Mouse (Mus musculus): ENCODE results near the gene Dnajc17.
A peak's percentile ranks its signal among the peaks of the same experiment; 100 is the strongest.

Gene Dnajc17

DNA sequence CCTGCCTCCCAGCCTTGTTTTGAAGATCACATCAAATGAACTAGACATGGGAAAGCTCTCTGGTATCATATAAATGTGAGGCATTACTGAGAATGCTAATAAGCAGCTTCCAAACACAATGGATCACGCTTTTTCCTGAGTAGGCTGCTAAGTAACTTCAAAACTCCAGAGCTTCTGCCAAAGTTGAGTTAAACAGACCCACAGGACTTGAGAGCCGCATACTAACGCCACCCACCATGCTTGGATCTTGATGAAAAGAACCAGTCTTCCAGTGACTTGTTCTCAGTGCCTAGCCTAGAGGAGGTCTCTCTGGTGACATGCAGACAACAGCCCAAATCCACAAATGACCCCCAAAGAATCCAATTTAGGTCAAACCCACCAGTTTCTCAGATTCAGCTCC lies 9.7 kb downstream of the Dnajc17 start:
- DNase-seq (ENCODE audit: inconsistent age in 2 of 2, low spot score in 1 of 2): no peak

DNA sequence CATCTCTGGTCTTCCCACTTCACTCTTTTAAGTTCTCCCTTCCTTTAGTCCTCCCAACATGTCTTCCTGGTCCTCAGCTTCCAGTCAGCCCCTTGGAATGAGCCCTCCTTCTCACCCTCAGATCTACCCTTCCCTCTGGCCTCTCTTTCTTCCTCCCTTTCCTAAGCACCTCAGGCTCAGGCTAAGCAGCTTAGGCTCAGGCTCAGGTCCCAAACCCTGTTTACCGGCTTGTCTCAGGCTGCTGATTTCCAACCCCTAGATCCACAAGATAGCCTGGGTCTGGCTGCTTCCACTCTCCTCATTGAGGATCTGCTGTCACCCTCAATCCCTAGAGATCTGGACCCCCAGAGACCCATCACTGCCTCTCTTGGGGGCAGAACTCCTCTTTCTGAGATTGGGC lies 10.5 kb downstream of the Dnajc17 start:
- no peak for DNase-seq (ENCODE audit: inconsistent age in 2 of 2, low spot score in 1 of 2)

DNA sequence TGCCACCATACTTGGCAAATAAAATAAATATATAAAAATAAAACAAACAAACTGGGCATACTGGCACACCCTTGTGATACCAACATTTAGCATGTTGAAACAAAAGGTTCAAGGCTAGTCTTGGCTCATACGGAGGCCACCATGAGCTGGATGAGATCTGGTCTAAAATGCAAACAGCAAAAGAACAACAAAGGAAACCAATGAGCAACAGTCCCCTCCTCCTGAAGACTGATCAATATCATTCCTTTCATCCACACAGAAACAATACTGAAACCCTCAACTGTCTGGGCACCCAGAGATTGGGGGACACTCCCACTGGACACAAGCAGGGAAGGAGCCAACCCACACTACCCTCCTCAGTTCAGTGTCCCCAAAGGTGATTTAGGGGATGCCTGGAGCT lies 11.1 kb downstream of the Dnajc17 start:
- peak in 1 of 2 experiments; percentile 60 for DNase-seq (ENCODE audit: inconsistent age in 2 of 2, low spot score in 1 of 2)

DNA sequence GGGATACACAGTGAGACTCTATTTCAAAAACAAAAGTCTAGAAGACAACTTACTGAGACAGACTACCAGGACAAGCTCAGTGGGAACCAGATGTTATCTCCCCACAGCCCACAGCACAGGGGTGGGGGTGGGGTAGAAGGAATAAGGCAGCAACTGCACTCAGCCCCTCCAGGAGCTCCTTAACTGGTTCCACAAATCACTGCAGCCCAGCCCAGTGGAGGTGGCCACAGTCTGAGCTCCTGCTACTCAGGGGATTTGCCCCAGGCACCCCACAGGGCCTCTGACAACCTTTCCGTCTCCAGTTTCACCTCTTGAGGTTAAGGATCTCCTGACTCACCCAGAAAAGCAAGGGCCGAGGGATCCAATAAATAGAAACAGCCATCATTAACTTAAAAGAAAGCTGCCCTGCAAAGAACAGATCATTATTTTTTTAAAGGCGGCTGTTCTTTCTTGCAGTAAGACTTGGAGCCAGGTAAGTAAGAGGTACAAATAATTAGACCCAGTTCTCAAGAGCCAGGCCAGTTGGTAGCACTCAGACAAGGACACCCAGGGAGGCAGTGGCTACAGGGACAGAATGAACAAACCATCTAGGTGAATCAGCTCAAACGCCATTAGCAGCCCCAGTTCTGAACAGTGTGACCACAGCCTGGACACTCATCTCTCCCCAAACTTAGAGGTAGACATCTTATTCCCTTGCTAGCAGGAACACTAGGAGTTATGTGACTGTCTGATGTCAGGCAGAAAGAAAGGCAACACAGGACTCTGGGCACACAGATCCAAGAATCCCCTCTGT lies 12.1 kb downstream of the Dnajc17 start:
- DNase-seq (ENCODE audit: inconsistent age in 2 of 2, low spot score in 1 of 2): peak; percentile 52 to 65

DNA sequence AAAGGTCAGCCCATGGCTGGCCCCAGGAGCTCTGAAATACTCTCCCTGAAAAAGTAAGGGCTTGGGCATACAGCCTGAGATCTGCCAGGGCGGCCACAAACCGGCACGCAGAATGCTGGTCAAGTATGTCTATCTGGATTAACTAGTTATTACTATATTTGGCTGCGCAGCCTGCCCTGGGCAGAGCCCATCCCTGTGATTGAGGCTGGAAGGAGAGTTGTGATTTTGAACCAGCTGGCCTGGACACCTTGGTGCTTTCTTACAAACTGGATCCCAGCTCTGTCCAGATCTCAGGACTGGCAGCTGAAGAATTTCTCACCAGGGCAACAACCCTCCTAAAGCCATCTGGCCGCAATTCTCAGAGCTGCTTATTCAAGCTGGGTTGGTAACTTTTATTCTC lies 14.5 kb downstream of the Dnajc17 start:
- DNase-seq (ENCODE audit: inconsistent age in 2 of 2, low spot score in 1 of 2): peak in 1 of 2 experiments; percentile 21

DNA sequence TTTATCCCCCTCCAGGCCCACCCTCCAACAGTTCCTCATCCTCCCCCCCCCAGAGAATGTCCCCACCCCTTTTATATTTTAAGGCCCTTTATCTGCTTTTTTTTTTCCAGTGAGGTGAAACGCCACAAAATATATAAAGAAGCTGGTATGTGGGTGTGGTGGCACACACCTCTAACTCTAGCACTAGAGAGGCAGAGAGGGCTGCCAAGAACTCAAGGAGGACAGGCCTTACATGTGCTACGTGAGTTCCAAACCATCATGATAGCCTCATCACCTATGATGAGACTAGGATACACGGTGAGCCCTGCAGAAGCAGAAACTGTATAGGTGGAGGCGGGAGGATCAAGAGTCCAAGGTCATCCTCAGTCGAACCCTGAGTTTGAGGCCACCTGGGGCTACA lies 17.6 kb downstream of the Dnajc17 start:
- no peak for DNase-seq (ENCODE audit: inconsistent age in 2 of 2, low spot score in 1 of 2)

DNA sequence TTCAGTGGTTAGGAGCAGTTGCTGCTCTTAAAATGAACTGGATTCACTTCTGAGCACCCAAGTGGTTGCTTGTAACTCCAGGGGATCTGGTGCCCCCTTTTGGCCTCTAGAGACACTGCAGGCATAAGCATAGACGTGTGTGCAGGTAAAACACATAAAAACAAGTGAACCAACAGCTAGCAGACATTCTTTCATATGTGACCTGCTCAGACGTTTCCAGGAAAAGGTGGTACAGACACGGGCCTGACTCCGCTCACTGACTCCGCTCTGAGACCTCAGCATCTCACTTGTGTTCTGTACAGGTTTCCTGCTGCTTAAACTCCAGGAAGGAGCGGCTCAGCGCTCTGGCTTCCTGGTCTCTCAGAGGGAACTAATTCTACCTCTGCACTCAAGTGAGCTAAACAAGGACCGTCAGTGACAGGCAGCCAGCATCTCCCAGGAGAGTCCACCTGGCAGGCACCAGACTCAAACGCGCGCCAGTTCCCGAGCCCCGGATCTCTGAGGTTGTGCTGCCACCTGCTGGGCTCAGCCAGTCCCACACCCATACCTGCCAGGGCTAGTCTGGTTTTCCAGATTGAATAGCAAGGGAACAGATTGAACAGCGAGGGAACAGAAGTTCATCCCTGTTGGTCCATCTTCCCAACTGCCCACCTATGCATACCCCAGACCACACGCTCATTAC lies 19.4 kb downstream of the Dnajc17 start:
- peak; percentile 83 to 95 for DNase-seq (ENCODE audit: inconsistent age in 2 of 2, low spot score in 1 of 2)

DNA sequence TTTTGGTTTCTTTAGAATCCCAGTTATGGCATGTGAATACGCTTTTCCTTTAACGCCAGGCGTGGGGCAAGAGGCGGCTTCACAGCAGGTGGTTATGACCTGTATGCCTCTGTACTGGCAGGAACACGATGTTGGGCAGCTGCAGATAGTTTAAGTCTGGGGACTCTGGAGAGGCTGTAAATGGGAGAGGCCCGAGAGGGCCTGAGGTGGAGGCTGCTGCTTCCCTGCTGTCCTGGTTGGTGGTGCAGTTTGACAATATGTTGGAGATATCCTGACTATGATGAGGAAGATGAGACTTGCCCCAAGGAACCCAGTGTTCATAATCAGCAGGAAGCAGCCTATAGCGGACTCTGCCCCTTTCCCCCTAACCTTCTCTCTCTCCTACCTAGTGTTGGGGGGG lies 25.7 kb downstream of the Dnajc17 start:
- DNase-seq (ENCODE audit: inconsistent age in 2 of 2, low spot score in 1 of 2): no peak

DNA sequence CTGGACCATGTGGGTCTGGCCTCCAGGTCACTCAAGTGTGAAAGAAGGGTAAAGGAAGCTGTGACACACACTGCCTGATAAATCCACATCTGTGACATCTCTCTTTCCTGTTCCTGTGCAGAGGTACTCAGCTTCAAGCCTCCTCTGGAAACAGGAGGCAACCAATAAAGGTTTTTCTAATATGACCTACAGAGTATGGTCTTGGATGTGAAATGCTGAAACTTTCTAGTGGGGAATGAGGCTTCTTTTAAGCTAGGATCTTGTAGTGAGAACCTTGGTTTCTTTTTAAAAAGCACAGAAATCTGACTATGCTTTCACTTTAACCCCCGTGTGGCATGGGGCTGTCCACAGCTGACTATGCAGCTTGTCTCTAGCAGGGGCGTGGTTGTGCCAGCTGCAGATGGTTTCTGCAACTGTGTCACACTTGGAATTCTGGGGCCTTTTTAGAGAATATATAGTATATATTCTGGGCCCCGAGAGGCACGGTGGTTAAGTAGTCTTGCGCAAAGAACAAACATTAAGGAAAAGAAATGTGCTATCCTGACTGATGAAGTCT lies 31.1 kb downstream of the Dnajc17 start:
- DNase-seq (ENCODE audit: inconsistent age in 2 of 2, low spot score in 1 of 2): no peak

DNA sequence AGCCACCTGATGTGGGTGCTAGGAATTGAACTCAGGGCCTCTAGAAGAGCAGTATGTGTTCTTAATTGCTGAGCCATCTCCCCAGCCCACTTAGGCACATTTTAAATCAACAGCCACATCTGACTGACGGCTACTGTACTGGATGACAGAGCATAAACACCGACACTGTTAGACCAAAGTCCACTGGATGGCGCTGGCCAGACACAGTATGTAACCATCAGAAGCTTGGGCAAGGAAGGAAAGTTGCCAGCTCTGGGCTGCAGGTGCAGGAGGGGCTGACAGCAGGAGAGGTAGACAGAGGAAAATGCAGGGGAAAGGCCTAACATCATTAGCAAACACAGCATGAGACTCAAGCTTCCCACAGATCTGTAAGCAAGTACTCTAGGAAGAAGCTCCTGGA lies 31.8 kb downstream of the Dnajc17 start:
- DNase-seq (ENCODE audit: inconsistent age in 2 of 2, low spot score in 1 of 2): peak in 1 of 2 experiments; percentile 16

DNA sequence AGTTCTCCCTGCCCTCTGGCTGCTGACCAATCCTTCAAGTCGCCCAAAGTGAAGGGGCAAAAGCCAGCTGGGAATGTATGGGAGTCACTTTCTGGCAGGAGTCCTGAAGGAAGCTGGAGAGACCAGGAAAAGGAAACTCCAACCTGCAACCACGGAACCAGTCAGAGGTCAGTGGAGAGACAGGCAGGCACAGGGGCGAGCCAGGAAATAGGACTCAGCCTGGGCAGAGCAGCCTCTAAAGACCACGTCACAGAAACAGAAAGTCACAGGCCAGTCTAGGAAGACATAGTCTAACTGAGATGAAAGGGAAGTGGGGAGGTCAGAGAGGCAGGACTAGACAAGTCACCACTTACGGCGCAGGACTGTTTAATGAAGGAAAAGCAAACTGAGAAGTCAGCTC lies 33.0 kb downstream of the Dnajc17 start:
- DNase-seq (ENCODE audit: inconsistent age in 2 of 2, low spot score in 1 of 2): peak in 1 of 2 experiments; percentile 48

DNA sequence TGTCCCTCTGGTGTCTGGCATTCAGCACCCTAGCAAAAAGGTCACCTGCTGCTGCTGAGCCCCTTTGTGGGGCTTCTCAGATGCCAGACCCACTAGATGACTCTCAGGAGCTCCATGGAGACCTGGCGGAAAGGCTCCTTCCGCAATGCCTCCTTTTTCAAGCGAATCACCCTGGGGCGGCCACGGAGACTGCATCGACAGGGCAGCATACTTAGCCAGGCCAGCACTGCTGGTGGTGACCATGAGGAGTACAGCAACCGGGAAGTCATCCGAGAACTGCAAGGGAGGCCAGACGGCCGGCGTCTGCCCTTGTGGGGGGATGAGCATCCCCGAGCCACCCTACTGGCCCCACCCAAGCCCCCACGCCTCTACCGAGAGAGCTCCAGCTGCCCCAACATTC lies 33.7 kb downstream of the Dnajc17 start:
- DNase-seq (ENCODE audit: inconsistent age in 2 of 2, low spot score in 1 of 2): no peak

DNA sequence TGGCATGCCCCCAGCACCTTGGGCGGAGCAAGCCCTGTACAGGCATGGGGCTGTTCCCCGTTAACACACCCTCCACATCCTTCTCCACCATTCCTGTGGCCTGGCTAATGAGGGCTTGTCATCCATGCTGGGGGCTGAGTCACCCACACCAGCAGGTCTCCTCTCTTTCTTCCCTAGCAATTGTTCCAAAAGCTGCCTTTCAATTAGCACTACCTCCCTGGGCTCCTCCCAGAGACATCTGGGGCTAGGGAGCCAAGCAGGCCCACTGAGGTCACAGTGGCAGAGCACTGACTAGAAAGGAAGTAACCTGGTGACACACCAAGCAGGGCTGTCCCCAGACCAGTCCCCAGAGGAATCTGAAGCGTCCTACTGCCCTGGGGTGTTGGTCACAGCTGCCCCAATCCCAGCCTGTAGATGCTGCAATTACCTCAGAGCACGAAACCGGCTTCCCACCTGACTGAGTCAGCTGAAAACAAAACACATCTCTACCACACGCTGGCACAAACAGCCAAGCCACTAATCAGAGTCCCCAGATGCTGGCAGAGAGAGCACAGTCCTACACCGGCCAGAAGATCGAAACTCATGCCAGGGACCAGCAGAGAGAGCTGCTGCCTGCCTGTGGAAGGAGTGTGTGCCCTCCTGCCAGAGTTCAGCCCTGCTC lies 34.5 kb downstream of the Dnajc17 start, which contains the start of gene Gm14137:
Gm14137 (plus strand) TSS at position 519 of the 661 bp plus-strand sequence.
- DNase-seq (ENCODE audit: inconsistent age in 2 of 2, low spot score in 1 of 2): peak in 1 of 2 experiments; percentile 44

DNA sequence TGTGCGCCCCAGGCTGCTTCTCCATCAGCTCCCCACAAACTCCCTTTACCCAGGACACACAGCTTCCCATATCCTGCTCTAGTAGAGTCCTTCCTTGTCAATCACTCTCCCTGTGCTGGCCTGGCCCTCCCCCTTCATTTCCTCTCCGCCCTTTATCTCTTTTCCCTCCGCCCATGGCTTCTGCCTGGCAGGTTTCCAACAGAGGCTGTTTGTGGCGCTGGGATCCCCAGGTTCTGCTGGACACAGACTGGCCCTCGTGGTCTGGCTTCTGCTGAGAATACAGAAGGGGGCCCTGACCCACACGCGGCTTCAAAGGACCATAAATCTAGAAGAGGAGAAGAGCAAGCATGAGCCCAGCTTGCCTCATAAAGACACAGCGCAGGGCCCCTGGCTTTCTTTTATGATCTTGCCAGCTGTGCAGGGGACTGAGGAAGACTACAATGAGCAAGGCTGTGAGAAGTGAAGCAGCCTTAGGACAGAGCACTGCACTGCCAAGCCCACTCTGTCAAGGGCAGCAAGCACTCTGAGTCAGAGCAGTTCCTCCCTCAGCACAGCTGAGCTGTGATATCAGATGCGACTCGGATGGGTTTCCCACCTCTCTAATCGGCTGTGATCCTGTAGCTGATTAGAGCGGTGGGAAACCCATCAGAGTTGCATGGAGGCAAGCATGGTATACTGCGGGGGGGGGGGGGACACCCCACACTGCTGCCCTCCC lies 35.6 kb downstream of the Dnajc17 start:
- DNase-seq (ENCODE audit: inconsistent age in 2 of 2, low spot score in 1 of 2): peak; percentile 84 to 91

DNA sequence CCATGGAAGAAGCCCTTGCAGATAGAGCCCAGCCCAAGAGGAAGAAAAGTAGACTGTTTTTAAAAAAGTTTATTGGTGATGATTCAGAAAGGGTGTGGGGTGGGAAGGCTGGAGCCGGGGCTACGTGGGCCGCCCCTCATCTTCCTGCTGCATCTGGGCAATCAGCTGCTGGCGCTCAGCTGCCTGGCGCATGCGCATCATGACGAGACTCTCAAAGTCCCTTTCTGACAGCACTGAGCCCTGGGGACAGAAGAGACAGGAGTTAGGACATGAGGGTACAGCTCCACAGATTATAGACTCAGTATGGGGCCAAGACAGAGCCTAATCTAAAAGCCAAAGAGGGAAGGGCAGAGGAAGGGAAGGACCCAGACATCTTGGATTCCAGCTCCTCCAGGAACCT lies 36.1 kb downstream of the Dnajc17 start:
- DNase-seq (ENCODE audit: inconsistent age in 2 of 2, low spot score in 1 of 2): peak in 1 of 2 experiments; percentile 19

DNA sequence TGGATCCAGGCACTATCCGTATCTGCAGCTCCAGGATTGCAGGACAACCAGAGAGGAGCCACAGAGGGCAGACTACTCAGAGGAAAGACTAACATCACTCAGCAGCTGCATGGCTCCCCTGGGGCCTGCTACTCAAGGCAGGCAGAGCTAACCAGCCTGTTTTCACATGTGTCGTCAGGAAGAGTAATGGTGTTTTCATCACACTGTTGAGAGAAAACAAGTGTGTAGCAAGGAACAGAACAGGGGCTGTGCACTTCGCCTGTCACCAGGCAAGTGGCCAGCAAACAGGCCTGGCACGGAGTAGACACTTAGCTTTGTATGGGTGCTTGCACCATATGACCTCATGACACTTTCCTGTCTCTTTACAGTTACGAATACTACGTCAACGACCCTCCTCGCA lies 37.0 kb downstream of the Dnajc17 start:
- peak in 1 of 2 experiments; percentile 47 for DNase-seq (ENCODE audit: inconsistent age in 2 of 2, low spot score in 1 of 2)

DNA sequence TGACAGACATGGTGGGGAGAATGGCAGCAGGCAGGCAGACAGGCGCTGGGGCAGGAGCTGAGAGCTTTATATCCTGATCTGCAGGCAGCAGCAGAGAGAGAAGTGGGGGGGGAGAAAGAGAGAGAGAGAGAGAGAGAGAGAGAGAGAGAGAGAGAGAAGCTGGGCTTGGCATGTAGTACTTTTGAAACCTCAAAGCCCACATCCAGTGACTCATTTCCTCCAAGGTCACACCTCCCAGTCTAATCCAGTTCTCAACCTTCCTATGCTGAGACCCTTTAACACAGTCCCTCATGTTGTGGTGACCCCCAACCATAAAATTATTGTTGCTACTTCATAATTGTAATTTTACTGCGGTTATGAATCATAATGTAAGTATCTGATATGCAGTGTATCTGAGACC lies 38.3 kb downstream of the Dnajc17 start:
- no peak for DNase-seq (ENCODE audit: inconsistent age in 2 of 2, low spot score in 1 of 2)

DNA sequence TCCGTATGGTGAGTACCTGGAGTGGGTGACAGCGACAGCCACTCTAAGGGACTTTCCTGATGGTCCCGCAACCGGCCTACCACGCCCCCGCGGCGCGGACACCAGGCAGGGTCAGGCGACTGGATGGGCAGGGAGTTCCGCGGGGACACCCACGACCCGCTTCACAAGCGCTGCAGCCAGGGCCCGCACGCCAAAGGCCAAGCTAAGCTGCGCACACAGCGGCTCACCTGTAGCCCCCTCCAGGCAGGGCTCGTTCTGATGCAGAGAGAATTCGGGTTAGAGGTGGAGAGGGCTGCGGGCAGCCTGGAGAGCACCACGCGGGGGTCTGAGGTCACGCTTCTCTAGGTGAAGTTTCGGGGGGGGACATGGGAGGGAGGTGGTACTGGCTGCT lies 40.7 kb downstream of the Dnajc17 start:
- no peak for DNase-seq (ENCODE audit: inconsistent age in 2 of 2, low spot score in 1 of 2)

DNA sequence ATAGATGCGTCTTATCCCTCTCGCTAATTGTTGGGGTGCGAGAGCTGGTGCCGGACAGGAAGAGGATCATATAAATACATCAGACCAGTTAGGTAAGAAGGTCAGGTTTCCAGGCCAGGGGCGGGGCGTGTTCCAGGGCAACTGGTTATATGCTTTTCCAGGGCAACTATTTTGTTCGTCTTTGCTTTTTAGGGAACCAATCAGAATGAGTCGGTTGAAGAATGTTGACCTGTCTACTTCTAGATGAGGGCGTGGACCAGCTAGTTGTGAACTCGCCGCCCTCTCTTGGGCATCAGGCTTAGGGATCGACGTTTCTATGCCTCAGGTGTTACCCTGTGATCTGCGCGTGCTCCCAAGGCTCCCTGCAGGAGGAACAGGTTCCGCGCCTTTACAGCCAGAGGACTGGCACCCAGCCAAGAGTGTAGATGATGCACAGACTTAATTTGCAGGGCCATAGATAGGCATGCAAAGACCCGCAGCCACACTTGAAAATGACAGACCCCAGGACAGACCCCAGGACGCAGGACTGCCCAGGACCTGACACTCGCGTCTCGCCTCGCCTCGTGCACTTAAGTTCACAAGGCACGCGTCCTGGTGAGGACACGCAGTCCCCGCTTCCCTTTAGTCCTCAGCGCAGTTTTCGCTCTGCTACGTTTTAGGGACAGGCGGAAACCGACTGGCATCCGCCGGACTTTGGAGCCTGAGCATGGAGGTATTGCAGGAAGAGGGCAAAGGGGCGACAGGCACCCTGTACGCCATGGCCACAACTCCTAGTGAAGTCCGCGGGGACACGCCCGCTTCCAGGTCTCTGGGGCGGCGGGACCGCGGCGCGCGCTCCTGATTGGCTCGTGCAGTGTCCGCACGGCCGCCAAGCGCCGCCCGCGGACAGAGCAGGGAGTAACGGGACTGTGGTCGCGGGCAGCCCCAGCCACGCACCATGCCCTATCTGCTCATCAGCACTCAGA lies 41.4 kb downstream of the Dnajc17 start, which contains the start of gene Gchfr:
Gchfr (plus strand) TSS at position 873 of the 965 bp plus-strand sequence.
- peak; percentile 82 to 92 for DNase-seq (ENCODE audit: inconsistent age in 2 of 2, low spot score in 1 of 2)

DNA sequence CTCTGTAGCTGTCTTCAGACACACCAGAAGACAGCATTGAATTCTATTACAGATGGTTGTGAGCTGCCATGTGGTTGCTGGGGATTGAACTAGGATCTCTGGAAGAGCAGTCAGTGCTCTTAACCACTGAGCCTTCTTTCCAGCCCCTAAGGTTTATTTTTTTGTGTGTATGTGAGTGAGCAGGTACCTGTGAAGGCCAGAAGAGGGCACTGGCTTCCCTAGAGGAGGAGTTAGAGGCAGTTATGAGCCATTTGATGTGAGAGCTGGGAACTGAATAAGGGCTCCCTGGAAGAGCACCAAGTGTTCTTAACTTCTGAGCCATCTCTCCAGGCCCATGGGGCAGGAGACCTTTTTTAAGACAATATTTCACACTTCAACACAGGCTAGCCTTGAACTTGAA lies 43.2 kb downstream of the Dnajc17 start:
- no peak for DNase-seq (ENCODE audit: inconsistent age in 2 of 2, low spot score in 1 of 2)

All from adrenal gland, adult (tissue).